Mouse (Mus musculus) heart, adult 2 months (tissue): Measurements from ENCODE around the gene Syngr4. TPM values are rescaled to one million over a fixed set of nuclear protein-coding genes. Genes with fewer than 3 reads are reported as not detected.

ENCODE experiments used
- DNase-seq, 2 experiments: peaks; one replicate each; pipeline ENCODE4 v3.0.0; 2021
- H3K27ac ChIP-seq: fragments of 200-600 bp; 2 replicates; pipeline ENCODE4 v1.8.1; 2022
- H3K27me3 ChIP-seq: fragments of 200-500 bp; 2 replicates; pipeline ENCODE4 v1.6.1; 2012; ENCODE audit warnings: mild to moderate bottlenecking, low read length, inconsistent platforms, mixed read lengths; ENCODE audit not compliant: control insufficient read depth, insufficient read depth
- H3K36me3 ChIP-seq: fragments of 200-500 bp; 2 replicates; pipeline ENCODE4 v1.6.1; 2012; ENCODE audit warnings: low read length, inconsistent platforms; ENCODE audit not compliant: control insufficient read depth, insufficient read depth
- H3K4me1 ChIP-seq: fragments of 200-500 bp; 2 replicates; pipeline ENCODE4 v1.6.1; 2011; ENCODE audit warnings: low read length; ENCODE audit not compliant: control insufficient read depth, insufficient read depth
- H3K4me3 ChIP-seq: fragments of 200-600 bp; 2 replicates; pipeline ENCODE4 v1.8.1; 2022
- H3K79me2 ChIP-seq: fragments of 200-500 bp; replicated peaks from 2 replicates; pipeline ENCODE4 v1.6.1; 2012; ENCODE audit warnings: mild to moderate bottlenecking, inconsistent platforms, low read length, moderate library complexity, mixed read lengths; ENCODE audit not compliant: control insufficient read depth, insufficient read depth
- H3K9ac ChIP-seq: fragments of 200-500 bp; 2 replicates; pipeline ENCODE4 v1.6.1; 2012; ENCODE audit warnings: low read depth, mild to moderate bottlenecking, control low read depth, inconsistent platforms, low read length, mixed read lengths
- CTCF ChIP-seq: fragments of 200-600 bp; IDR thresholded peaks from 2 replicates; pipeline ENCODE4 v1.8.1; 2022; ENCODE audit warnings: antibody characterized with exemption, mild to moderate bottlenecking, moderate library complexity
- EP300 ChIP-seq: fragments of 200-500 bp; IDR thresholded peaks from 2 replicates; pipeline ENCODE4 v1.6.1; 2011; ENCODE audit warnings: low read depth, low read length, control low read depth; ENCODE audit not compliant: insufficient read depth
- POLR2A ChIP-seq: fragments of 200-500 bp; IDR thresholded peaks from 2 replicates; pipeline ENCODE4 v1.6.1; 2011; ENCODE audit warnings: mild to moderate bottlenecking, low read depth, low read length, control low read depth; ENCODE audit not compliant: insufficient read depth
- WGBS: fragments of 180-500 bp; shearing (Covaris S2); methylation state at CpG from one replicate; pipeline ENCODE4 v1.1.7; 2018; 5-methylcytosine and 5-hydroxymethylcytosine counted together
- intact Hi-C: fragments of 180-260 bp; cut with DNase I; formaldehyde crosslinking; loops from one replicate; pipeline ENCODE4 v1.15.1; 2025
- polyA plus RNA-seq: library from polyadenylated mRNA; depleted of rRNA; stranded (reverse); fragments of >200 nt; gene quantifications from 2 replicates; pipeline ENCODE4 v1.2.3, GENCODE M21; 2012
- total RNA-seq, 2 experiments: library from RNA; stranded (reverse); gene quantifications; 2 replicates each; pipeline ENCODE4 v1.2.3; 2021

Syngr4 gene
- total and polyA plus RNA-seq, 3 experiments = 0.53 TPM; not detected in 2

- intact Hi-C loops = no loop called here
- TF ChIP-seq CTCF = no peak
- TF ChIP-seq EP300 = no peak
- TF ChIP-seq POLR2A = no peak
- no peak for DNase-seq
- Histone ChIP-seq H3K4me1 (peaks cover 9% of the 10 kb centered on the region), H3K36me3 (peaks cover 10% of the 10 kb centered on the region), H3K4me3 (no peak overlapping the region), H3K27me3 (no peaks in the 10 kb centered on the region), H3K79me2 (peaks cover 9% of the 10 kb centered on the region), H3K27ac (no peak overlapping the region), H3K9ac (no peak overlapping the region)
- WGBS = 97% methylated on average over 7 of the region's 7 CpGs
Measured at GRCm38 (mm10) chr7:45876895-45877294, 19.6 kb downstream of the Syngr4 start.

GRCm38 (mm10) chr7:45873061-45873947 lies 23.2 kb downstream of the Syngr4 start:
- intact Hi-C loops = loop anchor here (1.0 to 2.0 kb wide), 2 partner anchors 23 to 49 kb away; partner anchors contain the start of genes Syngr4 and Tmem143
- peak overlapping the region; percentile 69 for H3K9ac ChIP-seq
- H3K4me1 ChIP-seq = peaks cover 9% of the 10 kb centered on the region
- peaks cover 7% of the 10 kb centered on the region for H3K27me3 ChIP-seq
- WGBS = under 1% methylated on average over 28 of the region's 28 CpGs
- TF ChIP-seq CTCF (peak; percentile 56), POLR2A (peak; percentile 33; the same call in 1 of the 2 replicates), EP300 (no peak)
- H3K4me3 ChIP-seq = peak overlapping the region; percentile 71
- peaks cover 10% of the 10 kb centered on the region for H3K36me3 ChIP-seq
- peaks cover 9% of the 10 kb centered on the region; the same call in 1 of the 2 replicates for H3K79me2 ChIP-seq
- peak; percentile 78 to 82 for DNase-seq
- H3K27ac ChIP-seq = peak overlapping the region; percentile 92

- intact Hi-C loops = loop anchor here (1.0 to 2.0 kb wide), 4 partner anchors 24 to 137 kb away; partner anchors contain the start of genes Syngr4 and Tmem143
- Histone ChIP-seq H3K27ac (peak within 1 kb of the TSS; percentile 92), H3K9ac (peak within 1 kb of the TSS; percentile 69), H3K36me3 (peaks cover 10% of the 10 kb centered on the region), H3K4me3 (peak within 1 kb of the TSS; percentile 71), H3K79me2 (peaks cover 9% of the 10 kb centered on the region; the same call in 1 of the 2 replicates), H3K27me3 (peaks cover 7% of the 10 kb centered on the region), H3K4me1 (peaks cover 9% of the 10 kb centered on the region)
- TF ChIP-seq EP300 (peak; percentile 63), POLR2A (peak; percentile 79), CTCF (no peak; the same call in none of the 2 replicates)
- peak; percentile 91 to 94 for DNase-seq
- WGBS = under 1% methylated on average over 18 of the region's 18 CpGs
Measured at GRCm38 (mm10) chr7:45872624-45873023, 23.9 kb downstream of the Syngr4 start, which contains the start of gene Kdelr1. Kdelr1 (plus strand) TSS chr7:45872772.

GRCm38 (mm10) chr7:45870282-45871058 lies 26.0 kb downstream of the Syngr4 start:
- TF ChIP-seq POLR2A (no peak), CTCF (no peak), EP300 (no peak)
- Histone ChIP-seq H3K27ac (no peak overlapping the region), H3K9ac (peak overlapping the region; percentile 43), H3K36me3 (peaks cover 10% of the 10 kb centered on the region), H3K4me3 (no peak overlapping the region), H3K79me2 (0 out of 2 replicates have a peak, but pooled peaks cover 5% of the 10 kb centered on the region), H3K27me3 (peaks cover 7% of the 10 kb centered on the region), H3K4me1 (peaks cover 12% of the 10 kb centered on the region)
- intact Hi-C loops = no loop called here
- 4% methylated on average over 30 of the region's 30 CpGs for WGBS
- no peak for DNase-seq

- DNase-seq = peak in 1 of 2 experiments; percentile 36
- Histone ChIP-seq H3K79me2 (0 out of 2 replicates have a peak, but pooled peaks cover 3% of the 10 kb centered on the region), H3K36me3 (peaks cover 7% of the 10 kb centered on the region), H3K27me3 (peaks cover 7% of the 10 kb centered on the region), H3K4me3 (no peak overlapping the region), H3K9ac (no peak overlapping the region), H3K27ac (no peak overlapping the region), H3K4me1 (peaks cover 10% of the 10 kb centered on the region)
- TF ChIP-seq CTCF (no peak), EP300 (no peak), POLR2A (no peak)
- intact Hi-C loops = no loop called here
- 9% methylated on average over 14 of the region's 14 CpGs for WGBS
Measured at GRCm38 (mm10) chr7:45869787-45870186, 26.7 kb downstream of the Syngr4 start.
